Mouse (Mus musculus) right cerebral cortex, postnatal 14 days (tissue): ENCODE results near the gene Cfap157.

Source experiments
- DNase-seq: peaks from one replicate; pipeline ENCODE4 v3.0.0; 2022

The Cfap157 gene

GRCm38 (mm10) chr2:32784048-32784681 is at the start of gene Cfap157:
Gene Cfap157, minus strand, starts transcription at chr2:32784428.
- no peak for DNase-seq

- no peak for DNase-seq
These were observed 44.9 kb upstream of the Cfap157 start for GRCm38 (mm10) chr2:32828979-32829676.

GRCm38 (mm10) chr2:32825796-32826195 is 41.6 kb upstream of the Cfap157 start:
- DNase-seq: no peak

- no peak for DNase-seq
These were observed 40.5 kb upstream of the Cfap157 start for GRCm38 (mm10) chr2:32824778-32825177.

GRCm38 (mm10) chr2:32824181-32824580 is 40.0 kb upstream of the Cfap157 start:
- no peak for DNase-seq

- no peak for DNase-seq
These were observed 39.4 kb upstream of the Cfap157 start for GRCm38 (mm10) chr2:32823579-32824154.

GRCm38 (mm10) chr2:32823153-32823552 is 38.9 kb upstream of the Cfap157 start:
- no peak for DNase-seq

GRCm38 (mm10) chr2:32822643-32823042 is 38.4 kb upstream of the Cfap157 start:
- no peak for DNase-seq

GRCm38 (mm10) chr2:32821041-32821802 is 37.0 kb upstream of the Cfap157 start:
- no peak for DNase-seq

- DNase-seq: no peak
These were observed 34.0 kb upstream of the Cfap157 start for GRCm38 (mm10) chr2:32818208-32818607.

- DNase-seq: no peak
These were observed 33.4 kb upstream of the Cfap157 start for GRCm38 (mm10) chr2:32817589-32817988.

GRCm38 (mm10) chr2:32816946-32817581 is 32.8 kb upstream of the Cfap157 start:
- DNase-seq: peak; percentile 31

GRCm38 (mm10) chr2:32816497-32816896 is 32.3 kb upstream of the Cfap157 start:
- DNase-seq: no peak

GRCm38 (mm10) chr2:32811959-32812358 is 27.7 kb upstream of the Cfap157 start:
- DNase-seq: no peak

GRCm38 (mm10) chr2:32808816-32809566 is 24.8 kb upstream of the Cfap157 start:
- DNase-seq: no peak

- no peak for DNase-seq
These were observed 14.2 kb upstream of the Cfap157 start for GRCm38 (mm10) chr2:32798251-32798962.

- DNase-seq: no peak
These were observed 11.7 kb upstream of the Cfap157 start for GRCm38 (mm10) chr2:32795748-32796418.

GRCm38 (mm10) chr2:32791297-32791696 is 7.1 kb upstream of the Cfap157 start:
- DNase-seq: no peak

GRCm38 (mm10) chr2:32788581-32788980 is 4.4 kb upstream of the Cfap157 start:
- DNase-seq: no peak

- no peak for DNase-seq
These were observed 2.9 kb upstream of the Cfap157 start for GRCm38 (mm10) chr2:32787176-32787575.

GRCm38 (mm10) chr2:32781710-32782109 is 2.5 kb downstream of the Cfap157 start:
- no peak for DNase-seq
